Mouse (Mus musculus): ENCODE results near the gene Nkx1-2. TPM values are rescaled to one million over a fixed set of nuclear protein-coding genes. Genes with fewer than 3 reads are reported as not detected.
A peak's percentile ranks its signal among the peaks of the same experiment; 100 is the strongest.

Gene Nkx1-2
- polyA plus RNA-seq, 1 experiment: not detected

GRCm38 (mm10) chr7:132631313-132631712 is 31.9 kb upstream of the Nkx1-2 start:
- no peaks in the 10 kb centered on the region for H3K27me3 ChIP-seq (ENCODE audit: control insufficient read depth, insufficient read depth, low read length)
- H3K4me3 ChIP-seq (replicated peaks; ENCODE audit: insufficient read depth, low read depth, low read length): no peak overlapping the region
- no peak overlapping the region for H3K27ac ChIP-seq (ENCODE audit: insufficient read depth, low read length)
- WGBS: 26% methylated on average over 11 of the region's 11 CpGs
- no peaks in the 10 kb centered on the region for H3K4me1 ChIP-seq (ENCODE audit: control insufficient read depth, insufficient read depth, low read length)
- peak in 1 of 2 experiments; percentile 29 for DNase-seq
- TF ChIP-seq POLR2A (IDR thresholded peaks at IDR 0.05; ENCODE audit: borderline replicate concordance, insufficient read depth, low read length) (no peak), CTCF (IDR thresholded peaks at IDR 0.05; ENCODE audit: borderline replicate concordance, insufficient read depth, low read depth, low read length) (no peak)

DNA sequence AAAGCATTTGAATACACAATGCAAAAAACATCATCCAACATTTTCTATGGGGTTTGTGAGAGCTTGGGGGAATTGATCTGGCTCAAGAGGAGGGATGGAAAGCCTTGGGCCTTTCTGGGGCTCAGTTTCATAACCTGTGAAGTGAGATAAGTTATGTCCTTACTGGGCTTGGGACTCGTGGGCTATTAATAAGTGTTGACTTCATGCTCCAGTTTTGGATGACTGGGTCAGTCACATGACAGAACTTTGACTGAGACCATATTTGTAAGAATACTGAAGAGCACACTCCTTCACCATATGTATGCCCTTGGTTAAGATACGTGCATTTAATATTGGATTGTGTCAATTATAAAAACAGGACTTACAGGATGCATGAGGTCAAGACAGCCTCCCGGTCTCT is 28.0 kb upstream of the Nkx1-2 start:
- 86% methylated on average over 3 of the region's 3 CpGs for WGBS
- Histone ChIP-seq H3K4me1 (ENCODE audit: control insufficient read depth, insufficient read depth, low read length) (no peaks in the 10 kb centered on the region), H3K27me3 (ENCODE audit: control insufficient read depth, insufficient read depth, low read length) (no peaks in the 10 kb centered on the region), H3K27ac (ENCODE audit: insufficient read depth, low read length) (no peak overlapping the region), H3K4me3 (replicated peaks; ENCODE audit: insufficient read depth, low read depth, low read length) (no peak overlapping the region)
- no peak for DNase-seq
- TF ChIP-seq POLR2A (IDR thresholded peaks at IDR 0.05; ENCODE audit: borderline replicate concordance, insufficient read depth, low read length) (no peak), CTCF (IDR thresholded peaks at IDR 0.05; ENCODE audit: borderline replicate concordance, insufficient read depth, low read depth, low read length) (no peak)

GRCm38 (mm10) chr7:132626174-132626573 is 26.7 kb upstream of the Nkx1-2 start:
- TF ChIP-seq CTCF (IDR thresholded peaks at IDR 0.05; ENCODE audit: borderline replicate concordance, insufficient read depth, low read depth, low read length) (no peak), POLR2A (IDR thresholded peaks at IDR 0.05; ENCODE audit: borderline replicate concordance, insufficient read depth, low read length) (no peak)
- Histone ChIP-seq H3K27ac (ENCODE audit: insufficient read depth, low read length) (no peak overlapping the region), H3K4me3 (replicated peaks; ENCODE audit: insufficient read depth, low read depth, low read length) (no peak overlapping the region), H3K27me3 (ENCODE audit: control insufficient read depth, insufficient read depth, low read length) (no peaks in the 10 kb centered on the region), H3K4me1 (ENCODE audit: control insufficient read depth, insufficient read depth, low read length) (no peaks in the 10 kb centered on the region)
- no peak for DNase-seq
- 55% methylated on average over 4 of the region's 4 CpGs for WGBS

DNA sequence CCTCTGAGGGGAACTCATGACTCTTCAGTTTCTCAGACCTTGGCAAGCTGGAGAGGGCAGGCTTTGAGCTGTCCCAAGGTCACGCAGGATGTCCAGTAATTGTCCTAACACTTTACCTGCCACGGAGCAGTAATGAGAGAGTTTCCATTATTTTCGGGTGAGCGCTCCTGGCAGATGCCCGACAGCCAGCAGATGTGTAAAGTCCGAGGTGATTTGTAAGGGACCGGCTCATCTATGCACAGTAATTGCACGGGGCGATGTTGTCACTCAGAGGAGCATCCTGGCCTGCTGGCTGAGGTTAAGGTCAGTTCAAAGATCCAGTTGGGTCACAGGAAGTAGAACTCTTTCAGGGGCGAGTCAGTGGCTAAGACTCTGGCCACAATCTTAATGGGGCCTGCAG is 24.7 kb upstream of the Nkx1-2 start:
- 79% methylated on average over 10 of the region's 10 CpGs for WGBS
- Histone ChIP-seq H3K27me3 (ENCODE audit: control insufficient read depth, insufficient read depth, low read length) (no peaks in the 10 kb centered on the region), H3K4me1 (ENCODE audit: control insufficient read depth, insufficient read depth, low read length) (no peaks in the 10 kb centered on the region), H3K27ac (ENCODE audit: insufficient read depth, low read length) (no peak overlapping the region), H3K4me3 (replicated peaks; ENCODE audit: insufficient read depth, low read depth, low read length) (no peak overlapping the region)
- DNase-seq: no peak
- TF ChIP-seq POLR2A (IDR thresholded peaks at IDR 0.05; ENCODE audit: borderline replicate concordance, insufficient read depth, low read length) (no peak), CTCF (IDR thresholded peaks at IDR 0.05; ENCODE audit: borderline replicate concordance, insufficient read depth, low read depth, low read length) (no peak)

- TF ChIP-seq CTCF (IDR thresholded peaks at IDR 0.05; ENCODE audit: borderline replicate concordance, insufficient read depth, low read depth, low read length) (no peak), POLR2A (IDR thresholded peaks at IDR 0.05; ENCODE audit: borderline replicate concordance, insufficient read depth, low read length) (no peak)
- Histone ChIP-seq H3K27me3 (ENCODE audit: control insufficient read depth, insufficient read depth, low read length) (no peaks in the 10 kb centered on the region), H3K27ac (ENCODE audit: insufficient read depth, low read length) (no peak overlapping the region), H3K4me3 (replicated peaks; ENCODE audit: insufficient read depth, low read depth, low read length) (no peak overlapping the region), H3K4me1 (ENCODE audit: control insufficient read depth, insufficient read depth, low read length) (no peaks in the 10 kb centered on the region)
- no peak for DNase-seq
- 85% methylated on average over 15 of the region's 15 CpGs for WGBS
Measured at GRCm38 (mm10) chr7:132619975-132620918, 20.8 kb upstream of the Nkx1-2 start.

DNA sequence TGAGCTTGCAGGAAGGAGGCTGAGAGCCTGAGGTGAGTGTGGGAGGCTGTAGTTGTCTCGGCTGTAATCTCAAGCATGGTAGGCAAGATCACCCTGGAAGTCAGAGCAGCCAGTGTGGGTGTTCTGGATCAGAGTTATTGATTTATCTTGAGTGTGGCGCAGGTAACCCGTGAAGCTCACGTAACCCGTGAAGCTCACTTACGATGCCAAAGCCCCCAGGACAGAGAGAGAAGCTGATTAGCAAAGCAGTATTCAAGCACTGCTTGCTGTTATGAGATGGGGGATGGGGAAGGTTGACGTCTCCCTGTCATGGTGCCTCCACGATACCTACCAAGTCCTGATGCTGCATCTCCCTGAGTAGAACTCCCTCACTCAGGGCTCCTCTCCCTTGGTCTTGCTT is 20.1 kb upstream of the Nkx1-2 start:
- no peak for DNase-seq
- Histone ChIP-seq H3K4me3 (replicated peaks; ENCODE audit: insufficient read depth, low read depth, low read length) (no peak overlapping the region), H3K27ac (ENCODE audit: insufficient read depth, low read length) (no peak overlapping the region), H3K27me3 (ENCODE audit: control insufficient read depth, insufficient read depth, low read length) (no peaks in the 10 kb centered on the region), H3K4me1 (ENCODE audit: control insufficient read depth, insufficient read depth, low read length) (no peaks in the 10 kb centered on the region)
- TF ChIP-seq POLR2A (IDR thresholded peaks at IDR 0.05; ENCODE audit: borderline replicate concordance, insufficient read depth, low read length) (no peak), CTCF (IDR thresholded peaks at IDR 0.05; ENCODE audit: borderline replicate concordance, insufficient read depth, low read depth, low read length) (no peak)
- 94% methylated on average over 8 of the region's 8 CpGs for WGBS

GRCm38 (mm10) chr7:132617021-132617564 is 17.7 kb upstream of the Nkx1-2 start:
- 89% methylated on average over 5 of the region's 5 CpGs for WGBS
- H3K27ac ChIP-seq (ENCODE audit: insufficient read depth, low read length): no peak overlapping the region
- no peaks in the 10 kb centered on the region for H3K4me1 ChIP-seq (ENCODE audit: control insufficient read depth, insufficient read depth, low read length)
- no peak overlapping the region for H3K4me3 ChIP-seq (replicated peaks; ENCODE audit: insufficient read depth, low read depth, low read length)
- DNase-seq: no peak
- H3K27me3 ChIP-seq (ENCODE audit: control insufficient read depth, insufficient read depth, low read length): no peaks in the 10 kb centered on the region; the same call in 1 of the 2 replicates
- no peak for TF ChIP-seq POLR2A (IDR thresholded peaks at IDR 0.05; ENCODE audit: borderline replicate concordance, insufficient read depth, low read length)
- TF ChIP-seq CTCF (IDR thresholded peaks at IDR 0.05; ENCODE audit: borderline replicate concordance, insufficient read depth, low read depth, low read length): no peak

DNA sequence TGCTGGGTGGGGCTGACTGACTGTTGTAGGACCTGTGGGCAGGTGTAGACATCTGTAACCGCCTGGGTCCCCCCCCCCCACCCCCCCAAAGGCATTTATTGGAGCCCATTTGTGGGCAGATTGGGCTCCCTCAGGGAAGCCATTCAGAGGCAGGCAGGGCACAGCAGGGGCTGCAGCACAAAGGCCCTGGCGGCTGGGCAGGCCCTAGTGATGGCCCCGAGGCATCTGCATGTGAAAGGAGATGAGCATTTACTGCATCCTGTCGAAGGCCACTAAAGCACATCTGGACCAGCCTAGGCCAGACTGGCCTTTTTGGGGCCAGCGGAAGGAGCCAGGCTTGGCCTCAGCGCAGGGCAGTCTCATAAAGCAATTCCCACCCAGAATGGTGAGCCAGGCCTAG is 17.0 kb upstream of the Nkx1-2 start:
- H3K27me3 ChIP-seq (ENCODE audit: control insufficient read depth, insufficient read depth, low read length): no peaks in the 10 kb centered on the region; the same call in 1 of the 2 replicates
- WGBS: 56% methylated on average over 6 of the region's 6 CpGs
- TF ChIP-seq CTCF (IDR thresholded peaks at IDR 0.05; ENCODE audit: borderline replicate concordance, insufficient read depth, low read depth, low read length) (no peak), POLR2A (IDR thresholded peaks at IDR 0.05; ENCODE audit: borderline replicate concordance, insufficient read depth, low read length) (no peak)
- DNase-seq: no peak
- no peaks in the 10 kb centered on the region for H3K4me1 ChIP-seq (ENCODE audit: control insufficient read depth, insufficient read depth, low read length)
- H3K27ac ChIP-seq (ENCODE audit: insufficient read depth, low read length): no peak overlapping the region
- no peak overlapping the region for H3K4me3 ChIP-seq (replicated peaks; ENCODE audit: insufficient read depth, low read depth, low read length)
